Mouse (Mus musculus): ENCODE data around the gene Ino80e.

Gene Ino80e

DNA sequence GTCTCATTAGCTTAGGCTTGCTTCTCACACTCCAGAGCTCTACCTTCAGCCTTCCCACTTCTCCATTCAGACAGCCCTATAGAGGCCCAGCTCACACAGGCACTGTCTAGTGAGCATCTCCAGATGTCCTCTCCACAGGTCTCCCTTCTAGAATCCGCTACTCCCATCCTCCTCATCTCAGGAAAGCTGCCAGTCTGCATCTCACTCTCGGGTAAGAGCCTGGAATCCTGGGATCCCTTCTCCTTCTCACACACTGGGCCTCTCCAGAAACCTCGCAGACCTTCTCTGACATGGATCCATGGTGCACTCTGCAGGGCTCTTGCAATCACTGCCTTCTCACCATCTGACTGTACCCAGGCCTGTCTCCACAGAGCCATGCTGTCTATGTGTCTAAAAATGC, 6.5 kb downstream of the Ino80e start:
- no peak for DNase-seq (ENCODE audit: low spot score)

DNA sequence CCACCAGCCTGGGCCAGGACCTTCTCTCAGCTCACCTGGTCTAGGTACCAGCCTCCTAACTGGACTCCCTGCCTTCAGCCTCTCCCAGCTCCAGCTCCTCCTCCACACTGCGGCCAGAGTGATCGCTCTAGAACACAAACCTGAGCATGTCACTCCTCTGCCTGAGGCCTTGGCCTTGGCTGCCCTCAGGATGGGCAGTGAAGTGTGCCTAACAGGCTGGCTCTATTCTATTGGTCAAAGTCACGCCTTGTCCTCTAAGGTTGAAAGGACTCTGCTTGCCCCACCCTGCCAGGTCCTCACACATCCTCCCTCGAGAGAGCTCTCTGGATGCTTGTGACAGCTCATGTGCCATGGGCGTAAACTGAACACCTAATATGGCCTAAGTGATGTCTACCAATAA, 8.7 kb downstream of the Ino80e start:
- DNase-seq (ENCODE audit: low spot score): no peak

DNA sequence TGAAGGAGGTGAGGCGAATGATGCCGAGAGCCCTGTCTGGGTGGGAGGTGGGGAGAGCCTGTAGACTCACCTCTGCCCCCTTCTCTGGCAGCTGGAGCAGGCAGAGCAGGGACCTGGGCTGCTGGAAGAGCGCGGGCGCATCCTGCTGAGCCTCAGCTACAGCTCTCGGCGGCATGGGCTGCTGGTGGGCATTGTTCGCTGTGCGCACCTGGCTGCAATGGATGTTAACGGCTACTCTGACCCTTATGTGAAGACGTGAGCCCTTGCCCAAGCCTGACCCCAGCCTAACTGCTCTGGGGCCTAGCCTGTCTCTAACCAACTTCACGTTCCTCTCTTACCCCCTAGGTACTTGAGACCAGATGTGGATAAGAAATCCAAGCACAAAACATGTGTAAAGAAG, 11.0 kb downstream of the Ino80e start:
- DNase-seq (ENCODE audit: low spot score): no peak

DNA sequence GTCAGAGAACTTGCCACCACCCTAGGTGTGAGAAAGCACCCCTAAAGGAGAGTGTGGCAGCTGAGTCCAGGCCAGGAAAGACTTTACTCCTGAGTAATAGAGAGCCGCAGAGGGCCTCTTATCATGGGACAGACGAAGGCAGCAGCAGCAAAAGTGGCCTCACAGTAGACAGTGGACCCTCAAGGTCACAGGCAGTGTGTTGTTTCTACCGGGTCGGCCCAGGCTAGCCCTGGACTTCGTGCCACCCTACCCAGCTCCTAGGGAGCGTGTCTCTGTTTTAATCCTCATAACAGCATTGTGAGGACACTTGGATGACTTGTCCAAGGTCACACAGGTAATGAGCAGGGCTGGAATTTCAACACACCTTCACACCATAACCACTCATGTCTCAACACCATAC, 12.0 kb downstream of the Ino80e start:
- no peak for DNase-seq (ENCODE audit: low spot score)

DNA sequence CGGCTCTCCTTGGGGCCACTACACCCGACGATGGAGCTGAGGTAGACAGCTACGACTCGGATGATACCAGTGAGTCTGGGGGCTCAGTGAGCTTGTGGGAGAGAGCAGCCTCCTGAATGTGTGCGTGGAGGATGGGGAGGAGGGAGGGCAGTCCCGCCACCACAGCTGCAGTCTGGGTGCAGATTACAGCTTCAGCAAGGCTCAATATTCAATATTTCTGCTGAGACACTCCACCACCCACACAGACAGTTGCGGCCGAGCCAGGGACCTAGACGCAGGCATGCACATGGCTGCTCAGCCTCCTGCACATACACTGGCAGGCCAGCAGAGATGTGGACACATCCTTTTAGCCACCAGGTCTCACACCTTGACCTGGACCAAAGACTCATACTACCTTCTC, 13.4 kb downstream of the Ino80e start:
- DNase-seq (ENCODE audit: low spot score): no peak

DNA sequence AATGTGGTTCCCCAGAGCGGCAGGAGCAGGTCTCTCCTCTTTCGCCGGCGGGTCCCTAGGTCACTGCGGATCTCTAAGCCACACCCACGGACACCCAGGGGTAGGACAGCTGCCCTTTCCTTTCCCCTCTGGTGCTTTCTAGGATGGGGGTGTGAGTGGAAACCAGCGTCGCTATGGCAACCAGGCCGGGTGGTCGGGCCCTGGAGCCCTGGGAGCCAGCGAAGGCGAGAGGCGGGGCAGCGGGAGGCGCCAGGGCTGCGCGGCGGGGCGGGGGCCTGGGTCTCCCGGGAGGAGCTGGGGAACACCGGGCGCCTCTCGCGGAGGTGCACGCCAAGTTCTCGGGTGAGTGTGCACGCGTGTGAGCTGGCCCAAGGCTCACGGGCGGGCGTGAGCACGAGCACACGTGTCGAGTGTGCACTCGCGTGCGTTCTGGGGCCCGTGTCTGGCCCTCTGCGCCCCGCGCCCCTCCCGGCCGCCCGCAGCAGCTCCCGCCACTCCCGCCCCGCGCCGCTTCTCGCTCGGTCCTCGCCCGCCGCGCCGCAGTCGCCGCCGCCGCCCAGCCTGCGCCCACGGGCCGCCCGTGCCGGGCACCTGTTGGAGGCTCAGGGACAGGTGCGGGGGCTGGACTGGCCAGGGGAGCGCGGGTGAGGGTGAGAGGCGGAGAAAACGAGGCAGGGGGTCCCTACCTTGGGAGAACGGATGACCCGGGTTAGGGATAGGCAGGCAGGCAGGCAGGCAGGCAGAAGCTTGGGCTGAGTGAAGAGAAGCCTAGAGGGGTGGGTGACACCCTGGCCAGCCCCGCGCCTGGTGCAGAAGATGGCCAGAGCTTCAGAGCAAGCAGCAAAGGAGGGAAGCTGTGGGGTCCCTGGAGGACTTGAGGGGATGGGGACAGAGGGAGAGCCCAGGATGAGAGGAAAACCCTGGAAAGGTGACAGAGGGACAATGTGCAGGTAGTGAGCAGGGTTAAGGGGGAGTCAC, 14.5 kb downstream of the Ino80e start:
- DNase-seq (ENCODE audit: low spot score): no peak

DNA sequence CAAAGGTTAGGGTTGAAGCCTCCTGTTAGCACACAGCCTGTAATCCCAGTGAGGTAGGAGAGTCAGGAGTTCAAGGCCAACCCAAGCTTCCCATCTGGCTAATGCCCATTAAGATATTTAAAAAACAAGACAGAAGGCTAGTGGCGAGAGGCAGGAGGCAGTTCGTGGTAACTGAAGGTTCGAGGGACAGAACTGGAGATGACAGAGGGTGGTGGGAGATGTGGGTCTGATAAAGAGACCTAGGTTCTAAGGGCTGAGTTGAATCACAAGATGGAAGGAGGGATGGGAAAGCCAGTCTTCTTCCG, 15.1 kb downstream of the Ino80e start, which contains the start of gene Doc2a:
TSS of gene Doc2a (plus strand) at position 301 of the 305 bp plus-strand sequence.
- no peak for DNase-seq (ENCODE audit: low spot score)

DNA sequence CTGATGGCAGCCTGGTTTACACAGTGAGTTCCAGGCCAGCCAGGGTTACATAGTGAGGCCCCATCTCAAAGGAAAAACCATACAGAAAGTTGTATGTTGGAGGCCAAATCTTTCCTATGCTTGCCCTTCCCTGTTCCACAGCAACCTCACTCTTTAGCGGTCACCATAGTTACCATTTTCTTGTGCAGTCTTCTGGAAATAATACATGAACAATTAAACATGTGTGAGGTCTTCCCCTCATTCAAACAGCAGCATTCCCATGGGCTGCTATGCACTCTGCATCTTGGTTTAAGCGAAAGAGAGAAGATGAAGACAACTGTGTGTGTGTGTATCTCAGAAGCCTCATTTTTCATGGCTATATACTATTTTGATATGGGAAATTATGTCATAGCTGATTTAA, 16.7 kb downstream of the Ino80e start:
- no peak for DNase-seq (ENCODE audit: low spot score)

DNA sequence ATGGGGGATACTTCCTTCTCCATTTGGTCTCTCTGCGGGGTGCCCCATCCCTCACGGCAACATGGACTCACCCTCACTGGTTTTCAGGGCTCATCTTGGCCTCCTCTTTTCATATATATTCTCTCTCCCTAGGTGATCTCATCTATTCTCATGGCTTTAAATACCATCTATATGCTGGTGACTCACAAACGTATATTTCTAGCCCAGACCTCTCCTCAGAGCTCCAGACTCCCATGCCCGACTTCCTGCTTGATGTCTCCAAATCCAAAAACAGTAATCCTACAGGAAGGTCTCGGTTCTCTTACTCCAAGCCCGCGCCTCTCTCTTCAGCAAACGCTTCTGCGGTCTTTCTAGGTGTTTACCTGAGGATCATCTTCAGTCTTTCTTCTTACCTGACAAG, 18.9 kb downstream of the Ino80e start:
- no peak for DNase-seq (ENCODE audit: low spot score)

DNA sequence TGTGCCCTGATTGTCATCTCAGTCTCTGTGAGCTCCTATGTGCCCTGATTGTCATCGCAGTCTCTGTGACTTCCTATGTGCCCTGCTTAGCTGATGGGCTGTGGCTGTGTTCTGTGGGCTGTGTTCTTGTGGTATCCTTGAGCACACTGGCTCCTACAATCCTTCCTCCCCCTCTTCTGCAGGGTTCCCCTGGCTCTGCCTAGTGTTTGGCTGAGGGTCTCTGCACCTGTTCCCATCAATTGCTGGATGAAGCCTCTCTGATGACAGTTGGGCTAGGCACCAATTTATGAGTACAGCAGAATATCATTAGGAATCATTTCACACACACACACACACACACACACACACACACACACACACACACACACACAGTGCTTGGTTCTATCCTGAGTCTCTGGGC, 28.9 kb downstream of the Ino80e start:
- no peak for DNase-seq (ENCODE audit: low spot score)

DNA sequence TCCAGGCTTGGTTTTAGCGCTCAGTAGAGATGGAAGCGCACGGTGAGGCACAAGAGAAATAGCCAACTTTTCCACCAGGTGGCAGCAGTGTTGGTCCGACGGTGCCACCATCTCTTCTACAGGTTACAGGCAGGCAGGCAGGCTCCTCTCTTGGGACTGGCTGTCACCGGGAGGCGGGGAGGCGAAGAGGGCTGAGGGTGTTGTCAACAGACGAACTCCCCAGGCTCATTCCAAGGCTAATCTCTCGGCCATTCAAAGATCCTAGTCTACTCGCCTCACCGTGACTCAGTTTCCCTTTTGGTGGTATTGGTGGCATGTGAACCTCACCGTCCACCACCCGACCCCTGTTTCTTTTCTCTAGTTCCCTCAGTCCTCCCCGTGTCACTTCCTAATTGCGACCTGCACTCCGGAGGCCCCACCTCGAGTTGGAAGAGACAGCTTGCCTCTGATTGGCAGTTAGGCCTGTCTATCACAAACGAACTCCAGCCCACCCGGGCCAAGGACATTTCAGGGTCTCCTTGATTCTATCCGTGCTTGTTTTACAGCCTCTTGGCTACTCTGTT, 30.1 kb downstream of the Ino80e start:
- DNase-seq (ENCODE audit: low spot score): no peak

DNA sequence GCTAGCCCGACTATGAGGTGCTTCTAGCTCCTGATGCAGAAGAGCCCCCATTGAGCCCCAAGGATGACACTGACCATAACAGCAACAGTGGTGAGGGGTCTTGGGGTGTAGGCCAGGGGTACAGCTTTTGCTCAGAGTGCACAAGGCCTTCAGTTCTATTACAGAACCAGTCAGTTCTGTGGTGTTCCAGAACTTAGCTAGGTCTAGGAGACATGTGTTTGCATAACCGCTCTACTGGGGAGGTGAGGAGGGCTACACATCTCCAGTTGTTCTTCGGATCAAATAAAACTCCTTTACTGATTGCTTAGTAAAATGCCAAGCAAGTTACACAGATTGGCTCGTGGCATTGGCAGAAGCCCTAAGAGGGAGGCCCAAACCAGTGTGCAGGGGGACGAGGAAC, 30.6 kb downstream of the Ino80e start, which contains the start of gene 4930451I11Rik:
TSS of gene 4930451I11Rik (minus strand) at position 101 of the 400 bp plus-strand sequence.
- DNase-seq (ENCODE audit: low spot score): no peak

DNA sequence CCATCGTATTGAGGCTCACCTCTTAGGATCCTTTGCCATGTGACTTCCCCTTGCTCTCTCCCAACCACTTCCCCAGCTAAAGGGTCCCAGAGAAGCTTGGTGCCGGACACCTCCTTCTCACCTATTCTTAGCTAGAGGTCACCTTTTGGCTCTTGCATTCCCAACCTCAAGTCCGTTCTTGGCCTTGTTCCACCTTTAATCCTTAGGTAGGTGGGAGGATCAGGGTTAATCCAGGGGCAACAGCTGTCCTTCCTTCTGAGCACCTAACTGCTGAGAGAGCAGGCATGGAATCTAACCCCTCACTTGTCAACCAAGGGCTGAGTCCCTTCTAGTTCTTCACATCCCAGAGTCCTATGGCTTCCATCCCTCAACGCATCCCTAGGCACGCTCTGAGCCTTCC, 36.2 kb downstream of the Ino80e start:
- no peak for DNase-seq (ENCODE audit: low spot score)

DNA sequence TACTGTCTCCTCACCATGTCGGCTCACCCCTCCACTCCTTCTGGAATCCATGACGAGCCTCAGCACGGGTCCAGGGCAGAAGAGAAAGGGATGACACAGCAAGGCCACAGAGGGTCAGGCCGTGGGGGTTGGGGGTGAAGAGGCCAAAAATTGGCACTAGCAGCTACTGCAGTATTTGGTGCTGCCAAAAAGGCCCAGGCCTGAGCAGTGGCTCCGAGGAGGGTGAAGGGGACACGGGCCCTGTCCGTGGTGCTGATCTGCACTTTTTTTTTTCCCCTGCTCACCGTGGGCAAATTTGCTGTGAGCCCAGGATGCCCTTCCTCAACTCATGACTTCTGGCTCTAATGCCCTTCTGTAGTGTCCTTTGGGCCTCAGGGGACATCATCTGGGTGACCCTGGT, 36.8 kb downstream of the Ino80e start:
- DNase-seq (ENCODE audit: low spot score): no peak

DNA sequence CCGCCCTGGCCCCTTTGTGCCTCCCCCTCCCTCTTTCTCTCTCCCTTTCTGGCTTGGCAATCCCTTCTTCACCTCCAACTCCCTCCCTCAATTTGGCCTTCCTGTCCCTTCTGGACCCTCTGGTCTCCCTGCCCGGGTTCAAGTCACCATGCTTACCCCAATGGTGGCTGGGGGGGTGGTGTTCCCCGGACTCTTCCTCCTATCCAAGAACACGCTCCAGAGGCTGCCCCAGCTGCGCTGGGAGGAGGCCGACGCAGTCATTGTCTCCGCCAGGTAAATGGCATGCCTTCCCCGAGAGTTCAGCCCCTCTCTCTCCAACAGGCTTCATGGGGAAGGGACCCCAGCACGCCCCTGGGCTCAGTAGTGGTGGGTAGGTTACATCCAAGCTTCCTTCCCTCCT, 38.2 kb downstream of the Ino80e start:
- DNase-seq (ENCODE audit: low spot score): no peak

DNA sequence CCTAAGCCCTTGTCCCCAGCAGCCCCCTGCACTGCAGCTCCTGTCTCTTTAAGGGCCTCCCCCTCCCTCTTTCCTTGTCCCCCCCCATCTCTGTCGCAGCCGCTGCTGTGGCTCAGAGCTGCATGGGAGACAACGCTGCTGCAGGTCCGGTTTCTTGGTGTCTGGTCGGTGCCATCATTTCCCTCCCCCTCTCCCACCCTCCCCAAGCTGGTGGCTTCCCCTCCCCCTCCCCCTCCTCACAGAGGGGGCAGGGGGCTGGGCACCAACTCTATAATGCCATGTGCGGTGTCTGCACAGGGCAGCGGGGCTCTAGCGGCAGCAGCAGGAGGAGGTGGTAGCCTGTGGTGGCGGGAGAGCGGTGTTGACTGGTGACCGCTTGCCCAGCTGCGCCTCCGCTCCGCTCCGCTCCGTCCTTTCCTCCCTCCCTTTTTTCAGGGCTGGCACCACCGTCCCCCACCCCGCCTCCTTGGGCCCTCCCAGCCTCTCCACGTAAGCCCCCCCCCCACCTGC, 38.9 kb downstream of the Ino80e start:
- no peak for DNase-seq (ENCODE audit: low spot score)

DNA sequence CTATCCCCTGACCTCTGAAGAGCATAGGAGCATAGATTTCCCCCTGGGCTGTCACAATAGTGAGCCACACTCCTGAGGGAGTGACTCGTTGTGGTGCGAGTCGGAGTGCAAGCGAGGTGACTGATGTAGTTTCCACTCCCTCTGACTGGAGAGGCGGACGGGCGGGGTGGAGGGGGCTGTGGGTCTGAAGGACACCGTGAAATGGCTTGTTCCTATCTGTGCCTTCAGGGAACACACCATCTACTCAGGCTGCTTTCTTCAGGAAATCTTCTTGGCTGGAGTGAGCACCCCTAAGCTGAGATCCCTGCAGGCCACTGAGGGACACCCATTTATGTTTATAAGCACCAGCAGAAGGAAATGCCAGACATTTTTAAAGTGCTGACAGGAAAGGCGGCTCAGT, 39.4 kb downstream of the Ino80e start:
- DNase-seq (ENCODE audit: low spot score): no peak

DNA sequence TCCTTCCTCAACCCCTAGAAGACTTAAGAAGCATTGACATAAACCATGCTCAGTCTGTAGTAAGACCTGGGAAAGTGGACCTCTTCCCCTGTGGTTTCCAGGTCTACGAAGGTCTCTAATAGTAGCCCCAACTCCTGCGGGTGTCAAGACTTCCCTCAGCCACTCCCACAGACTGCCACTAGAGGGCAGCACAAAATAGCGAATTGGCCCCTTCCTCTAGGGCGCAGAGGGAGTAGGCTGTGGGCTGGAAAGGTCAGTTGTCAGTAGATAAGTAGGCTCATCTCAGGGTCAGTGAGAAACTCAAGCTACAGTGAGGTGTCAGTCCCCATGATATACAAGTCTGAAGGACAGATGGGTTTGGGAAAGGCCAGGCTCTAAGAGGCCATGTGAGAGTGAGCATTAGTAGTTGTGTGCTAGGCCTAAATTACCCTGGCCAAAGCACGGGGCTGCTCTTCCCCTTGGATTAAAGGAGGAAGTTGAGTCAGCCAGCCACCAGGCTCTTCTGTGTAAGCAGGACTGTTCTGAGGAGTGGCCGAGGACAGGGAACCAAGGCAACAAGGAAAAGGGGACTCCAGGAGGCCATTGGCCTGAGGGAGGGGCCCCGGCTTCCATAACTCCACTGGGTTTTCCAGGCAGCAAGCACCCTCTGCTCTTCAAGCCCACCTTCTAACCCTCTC, 40.2 kb downstream of the Ino80e start:
- DNase-seq (ENCODE audit: low spot score): no peak

DNA sequence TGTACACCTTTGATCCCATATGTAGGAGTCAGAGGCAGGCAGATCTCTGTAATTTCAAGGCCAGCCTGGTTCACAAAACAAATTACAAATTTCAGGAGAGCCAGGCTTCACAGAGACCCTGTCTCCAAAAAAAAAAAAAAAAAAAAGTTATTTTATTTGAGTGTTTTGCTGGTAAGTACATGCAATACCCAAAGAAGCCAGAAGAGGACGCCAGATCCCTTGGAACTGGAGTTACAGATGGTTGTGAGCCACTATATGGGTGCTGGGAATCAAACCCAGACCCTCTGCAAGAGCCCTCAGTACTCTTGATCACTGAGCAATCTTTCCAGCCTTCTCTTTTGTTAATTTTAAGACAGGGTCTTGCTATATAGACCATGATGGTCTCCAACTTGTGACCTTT, 43.4 kb downstream of the Ino80e start:
- no peak for DNase-seq (ENCODE audit: low spot score)

DNA sequence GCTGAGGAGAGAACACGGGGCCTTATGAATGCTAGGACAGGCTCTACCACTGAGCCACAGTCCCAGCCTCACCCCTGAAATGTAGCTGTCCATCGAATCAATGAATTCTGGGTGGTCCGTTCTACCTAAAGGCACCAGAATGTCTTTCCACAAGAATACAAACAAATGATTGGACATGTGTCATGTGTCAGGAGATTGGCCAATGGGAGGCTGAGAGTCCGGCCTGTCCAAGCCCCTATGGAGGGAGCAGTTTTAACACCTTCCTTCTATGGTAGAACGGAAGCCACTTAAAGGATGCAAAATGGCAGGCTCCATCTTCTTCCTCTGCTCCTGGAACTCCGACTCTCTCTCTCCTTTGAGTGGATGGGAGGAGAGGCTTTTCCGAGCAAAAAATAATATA, 44.6 kb downstream of the Ino80e start:
- DNase-seq (ENCODE audit: low spot score): no peak

DNA sequence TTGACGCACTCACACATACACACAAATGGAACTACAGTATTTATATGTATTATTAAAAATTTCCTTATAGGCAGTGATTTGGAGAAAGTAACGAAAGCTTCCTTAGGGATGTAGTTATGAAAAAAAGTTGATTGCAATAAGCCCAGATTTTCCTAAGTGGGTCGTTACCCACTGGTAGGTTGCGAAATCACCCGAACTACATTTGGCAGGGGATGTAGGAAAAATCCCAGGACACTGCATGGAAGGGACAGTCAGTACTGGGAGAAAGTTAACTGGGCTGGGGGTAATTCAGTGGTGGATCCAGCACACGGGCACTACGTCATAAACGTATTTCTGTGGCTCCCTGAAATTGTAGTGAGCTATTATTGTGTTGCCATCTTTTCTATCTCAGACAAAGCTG, 45.7 kb downstream of the Ino80e start:
- no peak for DNase-seq (ENCODE audit: low spot score)

DNA sequence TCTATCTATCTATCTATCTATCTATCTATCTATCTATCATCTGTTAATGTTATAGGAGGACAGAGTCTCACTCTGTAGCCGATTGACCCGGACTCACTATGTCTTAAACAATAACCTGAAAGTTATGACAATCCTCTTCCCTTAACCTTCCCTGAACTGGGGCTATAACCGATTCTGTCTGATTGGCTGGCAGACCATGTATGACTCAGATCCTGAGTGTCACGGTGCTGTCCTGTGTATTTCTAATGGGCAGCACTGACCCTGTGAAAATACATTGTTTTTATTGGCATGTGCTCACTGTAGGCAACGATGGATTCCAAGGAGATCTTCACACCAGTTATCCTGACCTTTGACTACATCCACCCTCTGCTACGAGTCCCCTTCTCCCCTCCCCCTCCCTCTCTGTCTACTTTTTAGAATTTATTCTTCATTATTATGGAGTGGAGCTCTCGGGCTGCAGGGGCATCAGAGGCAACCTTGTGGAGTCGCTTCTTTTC, 46.4 kb downstream of the Ino80e start:
- no peak for DNase-seq (ENCODE audit: low spot score)

Data from urinary bladder, postnatal 10 days (tissue).